Mouse (Mus musculus): ENCODE results near the gene Clhc1. TPM values are rescaled to one million over a fixed set of nuclear protein-coding genes. Genes with fewer than 3 reads are reported as not detected.
A peak's percentile ranks its signal among the peaks of the same experiment; 100 is the strongest.
"Not testable (repeated sequence)": the region's sequence is repeated elsewhere in the genome, so short reads cannot be mapped to it uniquely, and the experiment has no call there.

Gene Clhc1
- not detected for total RNA-seq (2021)

DNA sequence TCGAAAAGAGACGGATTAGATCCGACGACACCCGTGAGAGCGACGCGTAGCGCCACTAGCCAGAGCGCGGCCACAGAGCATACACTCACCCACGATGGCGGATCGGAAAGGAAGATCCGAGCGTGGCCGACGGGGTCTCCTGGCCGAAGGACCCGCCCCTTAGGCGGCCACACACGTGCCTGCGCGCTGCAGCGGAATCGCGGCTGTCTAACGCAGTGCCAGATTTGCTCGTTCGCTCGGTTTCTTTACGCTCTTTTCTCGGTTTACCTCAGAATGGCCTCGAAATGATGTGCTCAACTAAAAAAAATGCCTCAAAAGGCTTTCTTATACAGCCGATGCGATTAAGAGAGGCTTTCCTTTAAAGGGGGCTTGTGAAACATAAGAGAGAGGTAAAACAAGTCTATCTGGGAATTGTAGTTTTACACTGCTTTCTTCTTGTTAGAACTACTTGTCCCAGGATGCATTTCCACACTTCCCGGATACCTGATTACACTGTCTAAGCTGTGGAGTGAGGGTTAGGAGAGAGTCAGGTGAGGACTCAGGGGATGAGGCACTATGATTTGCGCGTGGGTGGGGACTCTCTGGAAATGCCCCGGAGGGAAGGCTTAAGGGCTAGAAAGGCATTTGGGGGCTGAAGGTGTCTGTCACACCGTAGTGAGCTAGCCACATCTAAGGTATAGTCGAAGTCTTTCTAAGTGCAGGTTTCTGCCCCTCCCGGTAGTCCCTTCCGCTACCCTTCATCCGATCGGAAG is at the start of gene Clhc1, which contains the start of gene Rps27a:
Clhc1 (plus strand) TSS at position 199 of the 752 bp plus-strand sequence.
Rps27a (minus strand) TSS at position 358 of the 752 bp plus-strand sequence.
- DNase-seq: peak; percentile 97
- intact Hi-C loops (cut with DNase I): loop anchor here (1.0 kb wide), 1 partner anchor 144 kb away; the partner anchor contains the start of gene Rtn4

DNA sequence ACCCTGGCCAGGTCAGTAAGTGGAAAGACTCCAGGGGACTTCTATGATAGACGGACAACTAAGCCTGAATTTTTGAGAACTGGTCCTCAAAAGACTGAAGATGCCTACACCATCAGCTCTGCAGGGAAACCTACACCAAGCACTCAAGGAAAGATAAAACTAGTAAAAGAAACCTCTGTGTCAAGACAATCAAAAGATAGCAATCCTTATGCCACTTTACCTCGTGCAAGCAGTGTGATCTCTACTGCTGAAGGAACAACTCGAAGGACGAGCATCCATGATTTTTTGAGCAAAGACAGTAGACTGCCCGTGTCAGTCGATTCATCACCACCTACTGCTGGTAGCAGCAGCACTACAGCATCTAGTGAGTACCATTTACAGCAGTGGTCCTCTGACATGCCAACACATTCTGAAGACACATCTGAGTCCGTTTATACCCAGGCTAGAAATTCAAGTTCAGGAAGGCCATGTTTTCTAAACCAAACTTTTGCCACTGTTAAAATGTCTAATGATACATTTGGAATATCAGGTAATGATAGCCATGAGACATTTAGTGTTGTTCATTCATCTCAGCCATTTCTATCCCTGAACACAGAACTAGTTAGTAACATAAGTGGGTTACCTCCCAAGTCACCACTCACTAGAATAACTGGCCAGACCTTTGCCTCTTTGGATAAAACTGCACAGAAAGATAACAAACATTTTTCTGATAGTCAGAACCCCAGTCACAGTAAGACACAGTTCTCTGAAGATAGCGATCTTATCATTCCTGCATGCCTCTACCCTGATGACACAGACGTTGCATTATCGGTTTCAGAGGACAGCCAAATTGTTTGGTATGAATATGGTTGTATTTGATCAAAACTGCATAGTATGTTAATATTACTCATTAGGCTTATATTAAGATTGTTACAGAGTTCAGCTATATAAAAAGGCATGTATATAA is 43.5 kb upstream of the Clhc1 start:
- intact Hi-C loops (cut with DNase I): no loop called here

DNA sequence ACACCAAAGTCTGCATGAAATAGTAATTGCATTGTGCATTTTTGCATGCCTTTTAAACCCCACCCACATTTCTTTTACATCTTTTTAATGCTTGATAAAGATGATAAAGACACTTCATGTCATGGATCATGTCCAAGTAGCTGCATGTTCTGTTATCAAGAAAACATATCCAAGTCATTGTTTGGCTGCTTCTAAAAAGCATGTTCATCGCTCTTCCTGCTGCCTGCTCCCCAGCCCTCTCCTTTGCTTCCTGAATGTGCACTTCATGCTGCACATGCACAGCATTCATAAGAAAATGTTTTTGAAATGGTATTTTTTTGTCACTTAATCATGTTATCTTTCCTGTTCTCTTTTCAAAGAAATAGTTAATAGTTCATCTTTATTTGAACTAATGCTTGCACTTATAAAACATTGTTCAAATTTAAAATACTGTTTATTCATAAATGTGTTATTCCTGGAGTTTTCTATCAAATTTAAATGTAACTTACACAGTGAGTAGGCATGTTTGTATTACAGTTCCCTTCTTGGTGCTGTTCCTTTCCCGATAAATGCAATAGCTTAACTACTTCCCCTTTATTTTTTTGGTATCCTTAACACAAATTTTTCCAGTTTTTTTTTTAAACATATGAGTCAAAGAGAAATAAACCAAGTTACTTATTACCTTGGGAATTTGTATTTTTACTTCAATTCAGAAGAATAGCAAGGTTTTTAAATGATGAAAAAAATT is 42.7 kb upstream of the Clhc1 start:
- intact Hi-C loops (cut with DNase I): no loop called here
- DNase-seq: no peak

More for the DNA sequence above, 43.5 kb upstream of the Clhc1 start:
- no peak for DNase-seq

DNA sequence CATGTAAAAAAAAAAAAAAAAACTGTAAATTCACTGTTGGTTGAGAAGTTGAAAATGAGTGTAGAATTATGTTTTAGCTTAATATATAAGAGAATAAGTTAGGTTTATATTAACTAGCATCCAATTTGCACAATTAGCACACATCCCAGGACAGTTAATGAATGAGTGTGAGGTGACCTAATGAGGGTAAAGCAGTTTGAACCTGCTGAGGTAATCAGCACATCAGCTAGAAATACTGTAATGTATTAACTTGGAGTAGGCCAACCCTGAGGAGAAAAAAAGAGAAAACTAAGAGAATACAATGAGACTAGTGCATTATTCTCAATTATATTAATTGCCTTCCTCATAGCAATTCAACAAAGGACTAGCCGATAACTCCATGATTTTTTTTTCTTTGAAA is 38.3 kb upstream of the Clhc1 start:
- intact Hi-C loops (cut with DNase I): no loop called here

DNA sequence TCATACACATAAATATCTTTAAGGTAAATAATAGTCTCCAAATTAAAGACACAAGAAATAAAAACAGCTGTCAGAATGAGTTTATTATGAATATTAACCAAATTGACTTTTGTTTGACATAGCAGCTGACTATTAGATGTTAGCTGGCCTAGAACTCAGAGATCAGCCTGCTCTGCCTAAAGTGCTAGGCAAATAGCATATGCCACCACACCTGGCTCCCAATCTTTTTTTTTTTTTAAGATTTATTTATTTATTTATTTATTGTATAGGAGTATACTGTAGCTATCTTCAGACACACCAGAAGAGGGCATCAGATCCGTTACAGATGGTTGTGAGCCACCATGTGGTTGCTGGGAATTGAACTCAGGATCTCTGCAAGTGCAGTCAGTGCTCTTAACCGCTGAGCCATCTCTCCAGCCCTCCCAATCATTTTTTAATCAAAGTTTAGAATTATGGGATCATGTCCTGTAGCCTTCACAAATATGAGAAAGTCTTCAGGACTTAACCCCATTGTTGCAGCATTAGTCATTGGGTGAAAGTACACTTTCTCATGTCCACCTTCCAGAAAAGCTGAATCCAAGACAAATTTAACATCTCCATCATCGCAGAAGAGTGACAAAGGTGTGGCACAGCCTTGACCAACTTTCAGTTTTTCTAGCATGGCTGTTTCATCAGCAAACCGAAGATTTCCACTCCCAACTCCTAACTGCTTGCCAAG is 34.8 kb upstream of the Clhc1 start:
- DNase-seq: no peak
- intact Hi-C loops (cut with DNase I): no loop called here

More for the DNA sequence above, 38.3 kb upstream of the Clhc1 start:
- DNase-seq: no peak

DNA sequence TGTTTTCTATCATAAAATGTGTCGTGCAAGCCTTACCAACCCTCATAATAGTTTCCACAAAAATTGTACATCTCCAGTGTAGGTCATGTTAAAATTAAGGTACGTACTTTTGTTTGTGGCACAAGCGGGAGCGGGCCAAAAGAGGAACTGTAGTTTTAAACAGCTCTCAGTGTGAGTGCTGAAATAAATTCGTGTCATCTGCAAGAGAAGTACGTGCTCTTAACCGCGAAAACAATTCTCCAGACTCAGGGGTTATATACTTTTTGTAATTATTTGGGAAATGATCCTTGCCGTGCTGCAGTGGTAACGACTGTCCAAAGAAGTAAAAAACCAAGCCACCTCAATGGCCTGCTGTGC is 33.4 kb upstream of the Clhc1 start:
- intact Hi-C loops (cut with DNase I): no loop called here
- no peak for DNase-seq

DNA sequence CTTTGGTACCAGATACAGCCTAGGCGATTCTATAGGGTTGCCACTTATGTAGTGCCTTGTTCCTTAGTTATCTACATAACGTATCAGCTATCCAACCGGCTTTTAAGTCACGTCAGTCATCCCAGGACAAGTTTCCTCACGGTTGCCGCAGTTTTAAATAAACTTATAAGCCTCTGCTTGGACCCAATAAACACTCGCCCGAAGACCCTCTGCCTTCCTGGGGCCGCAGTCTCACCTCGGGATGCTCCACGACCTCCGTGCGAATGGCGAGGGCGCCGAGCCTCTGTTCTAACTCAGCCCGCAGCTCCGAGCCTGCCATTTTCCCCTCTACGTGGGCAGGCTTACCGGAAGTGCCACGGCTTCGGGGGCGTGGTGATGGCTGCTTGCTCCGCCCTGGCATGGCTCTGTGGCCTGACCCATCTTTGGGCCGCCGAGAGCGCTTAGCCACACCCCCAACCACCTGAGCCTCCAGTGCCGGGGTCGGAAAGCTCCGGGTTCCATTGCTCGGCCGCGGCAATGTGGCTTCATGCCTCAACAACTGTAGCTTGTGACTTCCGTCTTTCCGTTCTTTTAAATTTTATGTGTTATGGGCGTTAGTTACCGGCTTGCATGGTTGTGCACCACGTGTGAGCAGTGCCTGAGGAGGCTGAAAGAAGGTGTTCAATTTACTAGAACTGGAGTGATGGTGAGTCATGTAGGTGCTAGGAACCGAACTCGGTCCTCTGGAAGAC is 32.9 kb upstream of the Clhc1 start, which contains the start of gene Prorsd1:
Prorsd1 (minus strand) TSS at position 352 of the 731 bp plus-strand sequence.
- intact Hi-C loops (cut with DNase I): no loop called here
- DNase-seq: peak; percentile 93 to 94

DNA sequence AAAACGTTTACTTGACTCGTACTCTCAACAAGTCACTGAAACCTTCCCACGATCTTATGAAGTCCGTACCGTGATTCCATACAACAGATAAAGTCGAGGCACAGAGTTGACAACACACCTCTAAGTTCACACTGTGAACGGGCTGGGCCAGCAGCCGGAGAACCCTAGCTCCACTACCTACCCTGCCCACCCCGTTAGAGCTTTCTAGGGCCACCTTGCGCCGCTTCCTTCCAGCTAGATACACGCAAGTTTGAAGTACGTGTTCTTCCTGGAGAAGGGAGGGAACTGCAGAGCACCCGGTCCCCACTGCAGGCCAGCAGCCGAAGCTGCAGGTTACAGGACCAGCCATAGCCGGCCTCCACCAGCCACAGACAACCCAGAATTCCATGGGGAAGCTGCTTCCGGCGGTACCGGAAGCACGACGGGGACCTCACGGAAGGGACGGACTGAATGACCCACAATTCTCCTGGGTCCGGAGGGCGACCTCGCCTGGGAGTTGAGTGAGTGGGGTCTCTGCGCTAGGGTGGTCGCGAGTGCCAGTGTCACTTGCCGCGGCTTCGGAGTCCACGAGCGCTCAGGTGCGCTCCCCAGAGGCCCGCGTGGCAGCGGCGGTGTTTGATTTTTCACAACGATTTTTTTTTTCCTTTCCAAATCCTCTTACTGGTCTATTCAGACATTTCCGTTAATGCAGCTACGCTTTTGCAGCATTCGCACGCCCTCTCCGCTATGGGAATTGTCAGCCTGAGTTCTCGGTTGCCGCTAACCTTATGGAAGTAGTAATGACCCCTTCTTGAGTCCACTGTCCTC is 21.6 kb upstream of the Clhc1 start, which contains the start of gene Mtif2:
Mtif2 (plus strand) TSS at position 421 of the 807 bp plus-strand sequence.
- DNase-seq: peak; percentile 86 to 90

DNA sequence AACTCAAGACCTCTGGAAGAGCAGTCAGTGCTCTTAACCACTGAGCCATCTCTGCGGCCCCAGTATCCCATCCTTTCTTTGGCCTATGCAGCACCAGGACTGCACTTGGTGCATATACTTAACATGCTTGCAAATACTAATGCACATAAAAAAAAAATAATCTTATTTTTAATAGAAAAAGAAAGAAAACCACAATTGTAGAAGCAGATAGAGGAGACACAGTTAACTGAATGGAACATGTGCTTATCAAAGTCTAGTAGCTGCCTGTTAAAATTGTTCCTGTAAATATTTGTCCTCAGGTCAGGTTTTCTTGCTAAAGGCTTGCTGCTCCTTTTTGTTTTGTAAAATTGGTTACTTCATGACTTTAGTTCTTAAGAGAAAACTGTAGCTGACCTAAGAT is 9.5 kb upstream of the Clhc1 start:
- intact Hi-C loops (cut with DNase I): no loop called here
- DNase-seq: no peak

More for the DNA sequence above, 21.6 kb upstream of the Clhc1 start, which contains the start of gene Mtif2:
- intact Hi-C loops (cut with DNase I): no loop called here

DNA sequence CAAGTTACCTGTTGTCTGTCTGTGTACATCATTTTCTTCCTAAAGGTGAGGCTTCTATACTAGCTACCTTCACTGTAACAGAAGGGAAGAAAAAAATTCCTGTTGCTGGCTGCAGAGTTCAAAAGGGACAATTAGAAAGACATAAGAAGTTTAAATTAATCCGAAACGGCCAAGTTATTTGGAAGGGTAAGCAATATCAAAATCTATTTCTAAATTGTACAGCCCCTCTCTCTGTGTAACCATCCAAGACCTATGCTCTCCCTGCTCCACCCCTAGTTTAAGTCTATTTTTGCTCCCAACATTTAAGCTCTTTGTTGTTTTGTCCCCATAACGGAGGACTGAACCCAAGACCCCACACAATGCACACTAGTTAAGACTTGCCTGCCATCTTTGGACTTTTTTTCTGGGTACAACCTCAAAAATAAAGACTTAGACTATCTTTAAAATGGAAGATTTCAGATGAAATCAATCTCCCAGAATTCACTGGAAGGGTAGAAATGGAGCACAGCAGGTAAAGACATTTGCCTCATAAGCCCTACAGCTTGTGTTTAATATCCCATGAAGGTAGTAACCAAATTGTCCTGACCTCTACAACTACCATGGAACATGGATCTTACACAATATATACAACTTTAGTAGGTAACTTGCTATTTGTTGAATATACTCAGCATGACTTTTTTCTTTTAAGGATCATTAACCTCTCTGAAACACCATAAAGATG is 3.4 kb upstream of the Clhc1 start:
- no peak for DNase-seq
- intact Hi-C loops (cut with DNase I): no loop called here

DNA sequence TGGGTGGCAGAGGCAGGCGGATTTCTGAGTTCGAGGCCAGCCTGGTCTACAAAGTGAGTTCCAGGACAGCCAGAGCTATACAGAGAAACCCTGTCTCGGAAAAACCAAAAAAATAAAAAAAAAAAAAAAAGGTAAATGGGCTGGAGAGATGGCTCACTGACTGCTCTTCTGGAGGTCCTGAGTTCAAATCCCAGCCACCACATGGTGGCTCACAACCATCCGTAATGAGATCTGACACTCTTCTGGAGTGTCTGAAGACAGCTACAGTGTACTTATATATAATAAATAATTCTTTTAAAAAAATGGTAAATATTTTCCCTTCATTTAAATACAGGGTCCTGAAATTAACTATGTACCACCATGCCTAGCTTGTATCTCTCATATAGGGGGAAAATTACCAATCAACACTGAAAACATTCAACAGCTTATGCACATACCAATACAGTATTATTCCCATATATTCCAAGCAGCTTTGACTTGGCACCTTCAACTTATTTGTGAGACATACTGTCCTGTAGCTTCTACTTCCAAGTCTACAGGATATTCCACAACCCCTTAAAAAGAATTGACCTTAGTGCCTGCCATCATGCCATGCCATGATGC is 2.5 kb upstream of the Clhc1 start:
- intact Hi-C loops (cut with DNase I); DNase-seq: not testable (repeated sequence)

DNA sequence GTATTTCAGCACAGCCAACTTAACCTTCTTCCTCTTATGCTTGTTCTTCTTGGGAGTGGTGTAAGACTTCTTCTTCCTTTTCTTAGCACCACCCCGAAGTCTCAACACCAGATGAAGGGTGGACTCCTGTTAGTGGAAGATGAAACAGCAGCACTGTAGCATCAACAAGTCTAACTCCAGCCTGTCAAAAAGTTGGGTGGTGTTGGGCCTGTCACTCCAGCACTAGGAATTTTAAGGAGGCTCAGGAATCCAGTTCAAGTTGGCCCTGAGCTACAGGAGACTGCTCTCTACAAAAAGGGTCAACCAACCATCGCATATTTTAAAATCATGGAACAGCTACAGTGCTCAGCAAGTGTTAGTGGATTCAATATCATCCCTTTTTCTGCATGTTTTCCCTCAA is 1.5 kb upstream of the Clhc1 start:
- intact Hi-C loops (cut with DNase I); DNase-seq: not testable (repeated sequence)

DNA sequence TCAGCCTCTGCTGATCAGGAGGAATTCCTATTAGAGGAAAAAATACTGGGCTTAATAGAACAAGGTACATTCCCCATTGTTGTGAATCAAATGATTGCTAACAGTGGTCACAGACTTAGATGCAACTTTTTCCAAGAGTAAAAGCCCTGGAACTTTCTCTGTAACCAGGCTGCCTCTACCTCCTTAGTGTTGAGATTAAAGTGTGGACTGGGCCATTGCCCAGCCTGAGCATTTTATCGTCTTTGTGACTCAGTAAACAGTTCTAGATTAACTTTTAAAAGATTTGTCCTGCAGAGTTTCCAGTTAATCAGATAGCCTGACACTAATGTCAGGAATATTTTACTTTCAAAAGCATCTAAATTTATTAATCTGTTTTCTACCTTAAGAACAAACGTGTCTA is 988 bp upstream of the Clhc1 start:
- intact Hi-C loops (cut with DNase I): no loop called here
- no peak for DNase-seq

DNA sequence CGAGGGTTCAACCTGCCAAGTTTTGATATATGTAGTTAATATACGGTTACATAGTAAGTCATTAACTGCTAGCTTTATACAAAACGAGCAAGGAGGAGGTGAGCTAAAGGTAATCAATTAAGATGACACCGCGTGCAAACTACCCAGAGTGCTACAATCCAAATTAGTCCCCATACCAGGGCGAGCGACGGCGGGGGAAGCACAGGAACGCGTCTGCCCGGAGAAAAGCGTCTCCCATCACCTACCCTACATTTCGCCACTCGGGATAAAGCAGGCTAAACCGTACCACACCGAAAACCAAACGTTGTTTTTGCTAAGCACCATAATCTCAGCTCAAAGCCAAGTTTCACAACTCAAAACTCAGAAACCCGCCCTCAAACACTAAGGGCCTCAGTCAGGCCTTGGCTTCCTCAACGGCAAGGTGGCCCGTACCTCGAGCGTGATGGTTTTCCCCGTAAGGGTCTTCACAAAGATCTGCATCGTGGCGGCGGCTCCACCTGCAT is 450 bp upstream of the Clhc1 start:
- intact Hi-C loops (cut with DNase I): no loop called here

DNA sequence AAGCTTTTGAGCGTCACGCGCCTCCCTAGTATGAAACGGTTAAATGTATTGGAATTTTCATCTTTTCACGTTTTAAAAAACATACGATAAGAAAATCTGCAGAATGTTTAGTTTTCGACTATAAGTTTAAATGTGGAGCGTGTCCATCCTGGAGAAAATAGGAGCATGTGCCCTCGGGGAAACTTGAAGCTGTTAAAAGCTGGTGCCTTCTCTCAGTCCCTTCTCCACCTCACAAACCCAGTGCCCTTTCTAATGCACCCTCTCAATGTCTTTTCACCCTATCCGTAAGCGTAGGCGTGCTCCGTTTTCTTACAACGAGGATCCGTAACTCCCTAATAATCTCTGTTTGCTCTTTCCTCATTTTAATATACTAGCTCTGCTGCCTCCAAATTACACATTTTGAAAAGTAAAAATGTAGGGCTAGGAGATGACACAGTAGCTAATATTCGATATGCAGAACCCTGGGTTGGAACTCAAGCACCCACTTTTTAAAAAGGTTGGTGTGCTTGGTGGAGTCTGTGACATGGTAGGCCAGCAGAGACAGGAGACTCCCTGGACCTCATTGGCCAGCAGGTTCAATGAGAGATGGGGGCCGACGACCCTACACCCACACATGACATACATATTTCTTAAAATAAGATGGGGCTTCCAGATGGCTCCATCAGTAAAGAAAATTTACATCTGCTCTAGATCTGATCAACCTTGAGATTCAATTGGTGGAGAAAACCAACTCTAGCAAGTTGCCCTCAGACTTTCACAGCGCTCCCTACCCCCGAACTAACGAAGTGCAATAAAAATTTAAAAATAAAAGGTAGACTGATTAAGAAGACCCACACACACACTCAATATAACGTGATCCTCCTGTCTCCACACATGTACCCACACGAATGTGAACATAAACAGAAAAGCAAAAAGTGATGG is 1.0 kb downstream of the Clhc1 start:
- intact Hi-C loops (cut with DNase I): loop anchor here (1.0 kb wide), 1 partner anchor 144 kb away; the partner anchor contains the start of gene Rtn4
- peak in 1 of 2 experiments; percentile 27 for DNase-seq

More for the DNA sequence above, 450 bp upstream of the Clhc1 start:
- no peak for DNase-seq

DNA sequence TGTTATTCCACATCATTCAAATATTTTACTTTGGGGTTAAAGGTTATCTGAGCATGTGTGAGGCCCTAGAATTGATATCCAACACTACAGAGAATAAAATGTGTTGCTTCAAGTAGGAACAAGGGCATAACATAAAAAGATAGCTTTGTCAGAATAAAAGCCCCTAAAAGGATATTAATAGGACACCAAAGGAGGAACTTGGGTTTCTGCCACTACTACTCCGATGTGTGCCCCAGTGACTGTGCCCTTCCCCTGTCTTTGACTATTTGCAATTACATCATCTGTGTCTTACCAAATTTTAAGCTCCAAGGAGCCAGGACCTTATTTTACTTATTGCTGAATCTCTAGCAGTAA is 1.7 kb downstream of the Clhc1 start:
- peak in 1 of 2 experiments; percentile 22 for DNase-seq
- intact Hi-C loops (cut with DNase I): no loop called here
